Mouse (Mus musculus) left cerebral cortex, postnatal 10 days (tissue): ENCODE measurements around the gene Vgll4. TPM values are rescaled to one million over a fixed set of nuclear protein-coding genes. Genes with fewer than 3 reads are reported as not detected.
A peak's percentile ranks its signal among the peaks of the same experiment; 100 is the strongest.

Source experiments
- DNase-seq, 2 experiments: peaks; one replicate each; pipeline ENCODE4 v3.0.0; 2021 to 2022; ENCODE audit warnings: low spot score in 2 of 2, mixed read lengths in 1 of 2; ENCODE audit errors: extremely low spot score in 1 of 2
- intact Hi-C: fragments of 180-260 bp; cut with DNase I; formaldehyde crosslinking; loops from one replicate; pipeline ENCODE4 v1.15.1; 2025
- total RNA-seq, 2 experiments: library from RNA; stranded (reverse); gene quantifications; 2 replicates each; pipeline ENCODE4 v1.2.3; 2021

Vgll4 gene
- total RNA-seq, 2 experiments from 2014 or later: 42.7 to 51.8 TPM

- DNase-seq: no peak
These were observed 15.3 kb downstream of the Vgll4 start for GRCm38 (mm10) chr6:114954496-114954895.

DNA sequence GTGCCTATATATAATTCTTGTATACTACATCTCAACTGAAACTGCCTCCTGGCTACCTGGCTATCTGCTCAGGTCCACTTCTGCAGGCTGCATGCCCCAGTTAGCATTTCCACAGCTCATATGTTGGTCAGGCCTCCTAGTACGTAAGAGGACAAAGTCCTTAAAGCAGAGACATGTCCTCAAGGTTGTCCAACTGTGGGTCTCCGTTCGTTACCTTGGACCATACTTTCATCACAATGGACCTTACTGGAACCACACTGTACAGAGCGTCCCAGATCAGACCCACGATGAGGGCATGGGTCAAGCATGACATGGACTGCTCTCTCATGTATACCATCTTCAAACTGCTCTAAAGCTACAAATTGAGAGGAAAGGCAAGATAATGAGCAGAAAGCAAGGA, 16.2 kb downstream of the Vgll4 start:
- intact Hi-C loops: no loop called here
- no peak for DNase-seq

More at GRCm38 (mm10) chr6:114954496-114954895, 15.3 kb downstream of the Vgll4 start:
- intact Hi-C loops: no loop called here

GRCm38 (mm10) chr6:114952356-114952755, 17.4 kb downstream of the Vgll4 start:
- DNase-seq: no peak
- intact Hi-C loops: no loop called here

DNA sequence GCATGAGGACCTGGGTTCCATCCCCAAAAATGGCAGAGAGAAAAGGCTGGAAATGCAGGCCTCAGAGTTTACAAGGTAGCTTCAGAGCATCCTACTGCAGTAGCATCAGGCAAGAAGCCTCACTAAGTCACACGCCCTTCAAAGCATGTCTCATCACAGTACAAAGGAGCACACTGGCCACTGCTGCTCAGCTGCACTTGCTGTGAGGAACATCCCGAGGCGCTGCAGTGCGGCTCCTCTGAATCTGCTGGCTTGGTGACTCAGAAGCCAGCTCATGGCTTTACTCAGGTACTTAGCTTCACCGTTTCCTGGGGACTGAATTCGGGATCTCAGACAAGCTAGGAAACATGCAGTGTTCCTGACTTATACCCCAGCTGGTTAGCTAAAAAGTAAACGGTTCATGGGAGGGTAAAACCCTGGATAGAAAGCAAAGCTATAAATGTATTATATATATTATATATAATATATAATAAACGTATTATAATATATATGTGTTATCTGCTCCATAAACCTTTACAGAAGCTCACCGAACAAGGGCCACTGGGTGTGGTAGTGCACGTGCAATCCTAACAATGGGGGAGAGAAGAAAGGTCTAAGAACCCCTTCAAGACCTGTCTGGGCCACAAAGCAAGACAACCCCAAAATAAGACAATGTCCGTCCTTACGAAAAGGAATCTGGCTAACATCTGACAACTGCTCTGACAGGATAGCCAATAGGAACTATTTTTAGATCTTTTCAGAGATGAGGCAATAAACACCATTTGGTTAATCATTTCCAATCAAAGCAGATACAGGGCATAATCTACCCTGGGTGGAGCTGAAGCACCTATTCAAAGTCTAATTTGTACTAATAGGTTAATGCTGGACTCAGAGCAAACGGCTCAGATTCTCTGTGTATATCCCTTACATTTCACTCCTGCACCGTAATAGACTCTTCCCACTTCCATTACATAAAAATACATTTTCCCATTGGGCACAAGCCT, 25.0 kb downstream of the Vgll4 start:
- intact Hi-C loops: no loop called here
- DNase-seq: no peak

DNA sequence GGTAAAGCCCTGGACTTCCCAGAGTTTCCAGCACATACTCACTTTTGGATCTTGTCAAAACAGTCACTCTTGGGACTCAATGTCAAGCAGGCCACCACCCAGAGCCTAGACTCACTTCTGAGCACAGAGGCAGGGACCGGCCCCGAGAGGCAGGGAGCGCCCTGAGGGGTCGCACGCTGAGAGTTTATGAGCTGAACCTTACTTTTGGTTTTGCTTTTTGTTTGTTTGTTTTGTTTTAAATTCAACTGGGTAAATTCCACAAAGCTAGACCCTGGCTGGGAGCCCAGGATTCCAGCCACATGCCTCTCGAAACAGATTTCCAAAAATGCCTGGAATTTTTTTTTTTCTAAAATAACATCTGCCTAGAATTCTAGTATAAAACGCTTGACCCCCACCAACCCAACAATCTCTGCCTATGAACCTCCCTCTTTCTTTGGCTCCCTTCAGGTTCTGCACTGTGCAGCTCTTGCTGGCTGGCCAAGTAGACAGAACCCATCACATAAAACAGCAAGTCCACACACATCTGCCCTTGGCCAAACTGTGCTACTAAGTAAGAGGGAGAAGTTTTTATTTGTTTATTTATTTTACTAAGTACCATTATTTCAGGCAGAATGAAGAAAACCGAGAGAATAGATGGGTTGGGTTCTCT, 28.5 kb downstream of the Vgll4 start:
- DNase-seq: peak in 1 of 2 experiments; percentile 77
- intact Hi-C loops: no loop called here

- no peak for DNase-seq
- intact Hi-C loops: no loop called here
These were observed 30.1 kb downstream of the Vgll4 start for GRCm38 (mm10) chr6:114939666-114940065.

- intact Hi-C loops: no loop called here
- no peak for DNase-seq
These were observed 32.9 kb downstream of the Vgll4 start for GRCm38 (mm10) chr6:114936941-114937313.

DNA sequence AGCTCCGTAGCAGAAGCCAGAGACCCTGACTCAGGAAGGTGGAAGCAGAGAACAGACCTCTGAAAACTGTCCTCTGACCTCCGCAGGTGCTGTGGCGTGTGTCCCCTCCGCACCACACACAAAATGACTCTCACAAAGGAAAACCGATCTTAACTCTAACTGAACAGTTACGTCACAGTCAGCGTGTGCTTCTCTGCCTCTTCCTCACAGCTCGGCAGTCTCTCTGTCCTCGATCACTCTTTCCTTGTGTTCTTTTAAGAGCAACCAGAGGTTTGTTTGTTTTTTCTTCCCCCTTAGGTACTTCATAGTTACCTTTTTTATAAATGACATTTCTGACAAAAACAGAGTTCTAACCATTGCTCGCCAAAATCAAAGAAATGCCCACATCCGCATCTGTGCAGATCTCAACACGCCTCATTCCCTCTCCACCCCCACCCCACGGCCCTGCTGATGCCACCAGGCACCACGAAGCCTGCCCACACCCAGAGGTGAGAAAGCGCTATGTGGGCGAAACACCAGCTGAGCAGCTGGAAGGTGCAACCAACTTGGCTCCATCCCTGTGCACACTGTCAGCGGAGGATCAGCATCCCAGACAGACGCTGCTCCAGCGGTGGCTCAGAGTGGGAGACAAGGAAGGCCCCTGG, 33.4 kb downstream of the Vgll4 start:
- no peak for DNase-seq

DNA sequence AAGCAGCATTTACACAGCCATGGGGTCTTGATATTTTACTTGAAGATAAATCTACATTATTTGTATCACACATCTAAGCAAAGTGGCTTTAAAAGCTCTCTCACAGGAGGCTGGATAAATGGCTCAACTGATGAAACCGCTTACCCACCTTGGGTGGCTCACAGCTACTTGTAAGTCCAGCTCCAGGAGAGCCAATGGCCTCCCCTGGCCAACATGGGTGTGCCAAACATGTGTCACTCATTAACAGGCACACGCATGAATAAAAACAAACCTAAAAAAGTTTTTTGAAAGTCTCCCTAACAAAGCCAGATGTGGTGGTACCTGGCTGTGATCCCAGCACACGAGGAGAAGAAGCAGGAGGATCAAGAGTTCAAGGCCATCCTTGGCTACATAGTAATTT, 34.4 kb downstream of the Vgll4 start:
- intact Hi-C loops: no loop called here

More for the DNA sequence above, 33.4 kb downstream of the Vgll4 start:
- intact Hi-C loops: no loop called here

DNA sequence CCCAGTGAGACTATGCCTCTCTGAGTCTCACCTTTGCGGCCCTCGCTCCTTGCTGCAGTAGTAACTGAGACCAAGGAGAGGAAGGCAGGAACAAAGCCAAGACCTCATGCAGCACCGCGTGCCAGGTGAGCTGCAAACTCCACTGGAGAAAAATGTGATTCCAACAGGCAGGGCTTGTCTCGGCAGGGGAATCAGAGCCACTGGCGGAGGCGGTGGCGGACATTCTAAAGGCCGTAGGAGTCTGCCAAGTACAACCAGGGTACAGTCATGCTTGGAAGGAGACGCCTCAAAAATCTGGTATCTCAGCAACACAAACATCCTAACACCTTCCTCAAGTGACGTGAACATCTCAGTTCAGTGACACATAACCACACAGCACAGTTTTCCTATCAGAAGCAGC, 35.7 kb downstream of the Vgll4 start:
- intact Hi-C loops: loop anchor here (5.0 kb wide), 1 partner anchor 33 kb away; the partner anchor contains the start of gene Vgll4
- no peak for DNase-seq

More for the DNA sequence above, 34.4 kb downstream of the Vgll4 start:
- DNase-seq: no peak

DNA sequence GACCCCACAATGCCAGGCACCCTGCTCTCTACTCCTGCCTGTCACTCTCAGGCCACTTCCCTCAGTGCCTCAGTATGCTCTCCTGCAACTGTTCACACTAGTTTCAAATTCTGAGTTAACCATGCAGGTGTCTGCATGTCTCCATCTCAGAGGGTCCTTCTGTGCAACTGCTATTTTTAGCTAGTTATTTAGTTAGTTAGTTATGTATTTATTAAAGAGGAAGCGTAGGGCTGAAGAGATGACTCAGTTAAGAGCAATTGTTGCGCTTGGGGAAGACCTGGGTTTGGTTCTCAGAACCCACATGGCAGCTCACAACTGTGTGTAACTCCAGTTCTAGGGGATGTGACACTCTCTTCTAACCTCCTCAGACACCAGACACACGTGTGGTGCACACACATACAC, 36.8 kb downstream of the Vgll4 start:
- intact Hi-C loops: loop anchor here (5.0 kb wide), 1 partner anchor 34 kb away; the partner anchor contains the start of gene Vgll4

DNA sequence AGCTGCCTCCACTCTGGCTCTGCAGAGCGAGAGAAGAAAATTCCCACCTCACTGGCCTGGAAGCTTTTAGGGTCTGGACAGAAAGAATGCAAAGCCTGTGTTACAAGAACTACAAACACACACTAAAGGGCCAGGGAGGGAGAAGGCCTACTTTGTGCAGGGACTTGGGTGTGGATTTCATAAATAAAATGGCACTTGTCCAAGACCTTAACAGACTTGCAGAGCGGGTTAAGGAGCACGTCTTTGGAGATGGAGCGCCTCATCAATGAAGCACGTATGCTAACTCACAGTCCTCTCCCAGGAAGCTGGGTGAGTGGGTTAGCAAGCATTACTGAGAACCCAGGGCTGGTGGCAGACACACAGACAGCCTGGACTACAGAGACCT, 37.7 kb downstream of the Vgll4 start:
- no peak for DNase-seq
- intact Hi-C loops: loop anchor here (5.0 kb wide), 1 partner anchor 35 kb away; the partner anchor contains the start of gene Vgll4

More for the DNA sequence above, 36.8 kb downstream of the Vgll4 start:
- no peak for DNase-seq

- intact Hi-C loops: loop anchor here (2.0 to 5.0 kb wide), 2 partner anchors 36 to 75 kb away; partner anchors contain the start of gene Vgll4
- DNase-seq: peak in 1 of 2 experiments; percentile 54
These were observed 38.3 kb downstream of the Vgll4 start for GRCm38 (mm10) chr6:114931212-114932115.

GRCm38 (mm10) chr6:114930646-114931045, 39.1 kb downstream of the Vgll4 start:
- intact Hi-C loops: loop anchor here (2.0 to 5.0 kb wide), 2 partner anchors 37 to 76 kb away; partner anchors contain the start of gene Vgll4
- DNase-seq: no peak

DNA sequence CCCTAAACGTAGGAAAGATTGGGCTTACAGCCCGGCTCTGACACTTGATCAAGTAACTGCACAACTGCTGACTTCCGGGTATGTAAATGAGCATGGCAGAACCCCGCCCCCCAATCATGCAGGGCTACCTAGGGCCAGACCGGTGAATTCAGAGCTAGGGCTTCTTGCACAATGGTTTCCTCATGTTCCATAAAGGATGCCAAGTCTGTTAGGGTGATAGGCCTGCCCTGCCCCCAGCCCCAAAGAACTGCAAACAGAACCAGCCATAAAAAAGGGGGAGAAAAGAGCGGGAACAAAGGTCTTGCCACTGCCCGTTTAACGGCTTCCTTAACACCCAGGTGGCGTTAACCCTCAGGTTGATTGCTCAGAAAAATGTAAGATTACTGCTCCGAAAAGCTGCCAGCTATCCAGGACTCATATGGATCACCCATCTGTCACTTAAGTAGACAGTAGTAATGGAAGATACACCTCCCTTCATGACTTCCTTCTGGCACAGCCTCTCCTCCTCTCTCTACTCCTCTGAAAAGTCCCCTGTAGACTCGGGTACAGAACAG, 39.7 kb downstream of the Vgll4 start:
- DNase-seq: no peak
- intact Hi-C loops: loop anchor here (2.0 to 5.0 kb wide), 2 partner anchors 37 to 77 kb away; partner anchors contain the start of gene Vgll4

GRCm38 (mm10) chr6:114929346-114929745, 40.4 kb downstream of the Vgll4 start:
- DNase-seq: no peak
- intact Hi-C loops: loop anchor here (2.0 to 5.0 kb wide), 2 partner anchors 99 to 338 kb away; no protein-coding TSS in a partner anchor

- intact Hi-C loops: loop anchor here (2.0 to 5.0 kb wide), 2 partner anchors 100 to 339 kb away; no protein-coding TSS in a partner anchor
- peak in 1 of 2 experiments; percentile 49 for DNase-seq
These were observed 41.3 kb downstream of the Vgll4 start for GRCm38 (mm10) chr6:114928462-114928861.
